Mouse (Mus musculus) myocyte (in vitro differentiated cells): Measurements from ENCODE around the gene Gm9747. TPM values are rescaled to one million over a fixed set of nuclear protein-coding genes. Genes with fewer than 3 reads are reported as not detected.

ENCODE experiments used
- H3K27me3 ChIP-seq: one replicate; pipeline ENCODE4 v1.6.1; 2011; ENCODE audit not compliant: control insufficient read depth, insufficient read depth, insufficient read length
- H3K36me3 ChIP-seq: one replicate; pipeline ENCODE4 v1.6.1; 2011; ENCODE audit not compliant: control insufficient read depth, insufficient read depth
- H3K4me2 ChIP-seq: one replicate; pipeline ENCODE4 v1.6.1; 2011; ENCODE audit warnings: low read depth, control low read depth
- H3K4me3 ChIP-seq: one replicate; pipeline ENCODE4 v1.5.1; 2011; ENCODE audit warnings: mild to moderate bottlenecking, control low read depth, moderate library complexity
- H3K79me2 ChIP-seq: one replicate; pipeline ENCODE4 v1.6.1; 2011; ENCODE audit not compliant: control insufficient read depth, insufficient read depth
- H3ac ChIP-seq: one replicate; pipeline ENCODE4 v1.6.1; 2011; ENCODE audit not compliant: control insufficient read depth, insufficient read length
- CEBPB ChIP-seq: IDR thresholded peaks from 2 replicates; pipeline ENCODE4 v1.6.1; 2011; ENCODE audit warnings: mild to moderate bottlenecking, moderate library complexity; ENCODE audit not compliant: poor library complexity, insufficient read depth, severe bottlenecking
- E2F4 ChIP-seq: IDR thresholded peaks from one replicate; pipeline ENCODE4 v1.6.1; 2011; ENCODE audit warnings: mild to moderate bottlenecking, control low read depth, moderate library complexity; ENCODE audit not compliant: insufficient read depth
- MAX ChIP-seq: IDR thresholded peaks from one replicate; pipeline ENCODE4 v1.6.1; 2011; ENCODE audit warnings: low read depth, mild to moderate bottlenecking, control low read depth
- MYOD1 ChIP-seq, 3 experiments: IDR thresholded peaks; one replicate each; pipeline ENCODE4 v1.6.1; 2011; ENCODE audit warnings: control low read depth in 2 of 3, low read depth in 2 of 3, mild to moderate bottlenecking in 2 of 3, moderate library complexity in 1 of 3; ENCODE audit not compliant: insufficient read length in 2 of 3, control insufficient read depth in 1 of 3
- MYOG ChIP-seq, 3 experiments: IDR thresholded peaks; one replicate each; pipeline ENCODE4 v1.6.1; 2011; ENCODE audit warnings: control low read depth in 2 of 3, low read depth in 2 of 3, mild to moderate bottlenecking in 2 of 3; ENCODE audit not compliant: insufficient read length in 2 of 3, control insufficient read depth in 1 of 3, insufficient read depth in 1 of 3
- POLR2A ChIP-seq: IDR thresholded peaks from one replicate; pipeline ENCODE4 v1.6.1; 2011; ENCODE audit warnings: low read depth, mild to moderate bottlenecking, control low read depth, moderate library complexity; ENCODE audit not compliant: insufficient read length
- POLR2AphosphoS2 ChIP-seq: IDR thresholded peaks from one replicate; pipeline ENCODE4 v1.6.1; 2011; ENCODE audit warnings: low read depth, control low read depth; ENCODE audit not compliant: insufficient read length
- REST ChIP-seq: IDR thresholded peaks from one replicate; pipeline ENCODE4 v1.6.1; 2011; ENCODE audit warnings: mild to moderate bottlenecking, control low read depth, moderate library complexity; ENCODE audit not compliant: insufficient read depth, insufficient read length
- SRF ChIP-seq: IDR thresholded peaks from one replicate; pipeline ENCODE4 v1.6.1; 2011; ENCODE audit warnings: low read depth; ENCODE audit not compliant: control insufficient read depth, insufficient read length
- TCF12 ChIP-seq: IDR thresholded peaks from one replicate; pipeline ENCODE4 v1.6.1; 2011; ENCODE audit warnings: mild to moderate bottlenecking, control low read depth; ENCODE audit not compliant: poor library complexity, insufficient read depth, severe bottlenecking
- TCF3 ChIP-seq: IDR thresholded peaks from one replicate; pipeline ENCODE4 v1.6.1; 2011; ENCODE audit warnings: low read depth, control low read depth; ENCODE audit not compliant: insufficient read length
- USF1 ChIP-seq: IDR thresholded peaks from one replicate; pipeline ENCODE4 v1.6.1; 2011; ENCODE audit warnings: low read depth, mild to moderate bottlenecking, control low read depth, moderate library complexity
- polyA plus RNA-seq: library from polyadenylated mRNA; unstranded; fragments of >200 nt; fragmentation: generic; extraction: Trizol; gene quantifications from one replicate; pipeline ENCODE4 v1.2.1, GENCODE M21; 2012; ENCODE audit warnings: missing spikeins

Gm9747 gene
- polyA plus RNA-seq, 1 experiment: 4.0 TPM

DNA sequence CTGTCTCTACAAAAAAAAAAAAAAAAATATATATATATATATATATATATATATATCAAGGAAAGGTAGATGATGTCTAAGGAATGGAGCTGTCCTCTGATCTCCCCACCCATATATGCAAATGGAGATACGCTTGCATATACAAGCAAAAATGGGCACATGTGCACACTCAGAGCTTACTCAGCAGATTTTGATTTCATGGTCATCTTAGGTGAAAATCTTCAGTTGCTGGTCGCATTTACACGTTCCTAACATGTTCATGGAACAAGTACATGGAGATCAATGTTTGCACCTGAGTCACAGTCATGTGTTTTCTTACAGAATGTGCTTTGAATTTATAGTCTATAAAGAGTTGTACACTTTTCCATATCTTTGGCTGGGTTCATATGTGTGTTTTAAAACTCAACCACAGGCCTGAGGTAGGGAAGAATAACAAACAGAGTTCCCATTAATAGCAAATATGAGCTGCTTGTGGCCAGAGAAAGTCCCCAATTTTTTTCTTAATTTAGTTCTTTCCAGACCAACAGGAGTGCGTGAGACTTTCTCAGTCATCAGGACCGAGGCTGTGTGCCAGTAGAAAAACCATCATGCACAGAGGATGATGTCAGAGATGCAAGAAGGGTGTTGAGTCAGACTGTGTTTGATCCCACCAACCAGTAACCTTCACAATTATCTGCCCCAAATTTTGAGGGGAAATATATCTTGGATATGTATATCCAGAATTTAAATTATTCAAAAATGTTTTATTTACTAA lies 9.7 kb upstream of the Gm9747 start:
- Histone ChIP-seq H3K36me3 (no peaks in the 10 kb centered on the region), H3K27me3 (no peaks in the 10 kb centered on the region), H3K79me2 (no peaks in the 10 kb centered on the region), H3ac (no peak overlapping the region), H3K4me3 (no peak overlapping the region), H3K4me2 (no peak overlapping the region)
- TF ChIP-seq REST: no peak
- TF ChIP-seq MYOD1 (IDR thresholded peaks at IDR 0.05; ENCODE audit: control insufficient read depth in 1 of 3, insufficient read length in 2 of 3, low read depth in 2 of 3): no peak
- TF ChIP-seq TCF12: no peak
- no peak for TF ChIP-seq SRF
- TF ChIP-seq E2F4: no peak
- TF ChIP-seq POLR2AphosphoS2: no peak

DNA sequence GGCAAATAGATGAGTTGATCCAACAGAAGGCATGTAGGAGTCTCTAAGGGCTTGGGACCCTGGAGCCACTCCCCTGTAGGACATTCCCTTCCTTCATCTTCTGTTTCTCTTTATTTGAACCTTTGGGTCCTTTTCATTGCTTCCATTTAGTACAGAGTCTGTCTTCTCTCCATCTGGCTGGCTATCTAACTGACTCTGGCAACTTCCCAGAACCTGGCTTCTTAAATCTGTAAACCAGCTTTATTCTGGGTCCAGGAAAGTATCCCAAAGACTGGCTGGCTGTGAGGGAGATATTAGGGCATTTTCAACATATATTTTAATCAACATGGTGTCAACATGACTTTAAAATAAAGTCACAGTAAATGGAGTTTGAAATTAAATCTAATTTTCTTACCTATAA lies 4.1 kb upstream of the Gm9747 start:
- peaks cover 3% of the 10 kb centered on the region for H3K36me3 ChIP-seq
- no peak overlapping the region for H3K4me2 ChIP-seq
- H3K27me3 ChIP-seq: no peaks in the 10 kb centered on the region
- no peak overlapping the region for H3K4me3 ChIP-seq
- TF ChIP-seq USF1 (no peak), POLR2A (no peak), CEBPB (no peak), E2F4 (no peak), TCF3 (no peak), SRF (no peak), MYOG (IDR thresholded peaks at IDR 0.05; ENCODE audit: control insufficient read depth in 1 of 3, insufficient read depth in 1 of 3, insufficient read length in 2 of 3, low read depth in 2 of 3) (no peak), POLR2AphosphoS2 (no peak), MAX (no peak), REST (no peak)
- H3ac ChIP-seq: no peak overlapping the region
- no peaks in the 10 kb centered on the region for H3K79me2 ChIP-seq

DNA sequence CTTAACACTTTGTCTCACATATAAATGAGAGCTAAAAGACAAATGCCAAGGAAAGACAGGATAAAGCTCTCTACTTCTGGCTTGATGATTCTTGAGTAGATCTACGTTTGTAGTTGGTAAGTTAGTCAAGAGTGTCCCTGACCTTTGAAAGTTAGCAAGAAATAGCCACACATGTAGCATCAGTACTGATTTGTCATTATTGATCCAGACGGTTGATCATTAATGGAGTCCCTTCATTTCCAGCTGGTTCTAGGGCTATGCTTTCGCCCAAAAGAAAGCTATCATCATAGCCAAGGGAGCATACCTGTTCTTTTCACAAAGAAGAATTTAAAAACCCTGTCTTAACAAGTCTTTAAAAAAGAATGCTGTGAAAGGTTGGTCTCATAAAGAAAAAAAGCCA lies 1.7 kb downstream of the Gm9747 start:
- Histone ChIP-seq H3K27me3 (no peaks in the 10 kb centered on the region), H3ac (no peak overlapping the region), H3K36me3 (peaks cover 13% of the 10 kb centered on the region), H3K4me3 (no peak overlapping the region), H3K4me2 (no peak overlapping the region), H3K79me2 (peaks cover 6% of the 10 kb centered on the region)
- TF ChIP-seq CEBPB: no peak
- TF ChIP-seq USF1: no peak
- no peak for TF ChIP-seq POLR2A
- no peak for TF ChIP-seq E2F4
- no peak for TF ChIP-seq MYOD1 (IDR thresholded peaks at IDR 0.05; ENCODE audit: control insufficient read depth in 1 of 3, insufficient read length in 2 of 3, low read depth in 2 of 3)
- no peak for TF ChIP-seq REST
- TF ChIP-seq SRF: no peak
- TF ChIP-seq POLR2AphosphoS2: no peak
- TF ChIP-seq MAX: no peak
- TF ChIP-seq TCF3: no peak

DNA sequence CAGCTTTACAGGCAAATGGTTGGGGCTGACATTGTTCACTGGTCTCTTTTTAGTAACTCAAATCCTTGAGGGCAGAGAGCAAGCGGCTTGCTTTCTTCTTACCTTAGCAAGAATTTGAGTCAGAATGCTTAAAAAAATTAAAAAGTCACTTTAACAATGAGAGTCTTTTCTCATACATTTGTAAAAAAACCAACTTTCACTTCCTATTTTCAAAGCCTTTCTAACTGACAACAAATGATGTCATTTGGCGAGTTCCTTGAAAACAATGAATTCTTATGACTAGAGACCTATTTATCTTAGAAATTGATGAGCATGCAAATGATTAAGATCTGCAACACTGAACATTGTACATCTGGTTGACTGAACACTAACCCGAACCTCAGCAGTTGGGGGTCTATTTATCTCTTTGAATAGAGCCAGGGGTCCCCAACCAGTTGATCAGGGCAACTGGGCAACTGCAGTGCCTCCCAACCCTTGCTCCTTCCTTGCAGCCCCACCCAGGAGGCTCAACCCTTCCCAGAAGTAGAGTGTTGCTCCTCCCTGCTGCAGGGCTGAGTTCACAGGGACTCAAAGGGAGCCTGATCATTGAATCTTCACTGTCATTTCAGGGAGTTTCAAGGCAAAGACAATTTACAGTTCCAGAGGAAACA lies 2.7 kb downstream of the Gm9747 start:
- Histone ChIP-seq H3K4me2 (no peak overlapping the region), H3ac (no peak overlapping the region), H3K4me3 (no peak overlapping the region), H3K27me3 (no peaks in the 10 kb centered on the region), H3K36me3 (peaks cover 13% of the 10 kb centered on the region), H3K79me2 (peaks cover 10% of the 10 kb centered on the region)
- no peak for TF ChIP-seq MAX
- no peak for TF ChIP-seq SRF
- no peak for TF ChIP-seq MYOD1 (IDR thresholded peaks at IDR 0.05; ENCODE audit: control insufficient read depth in 1 of 3, insufficient read length in 2 of 3, low read depth in 2 of 3)
- no peak for TF ChIP-seq MYOG (IDR thresholded peaks at IDR 0.05; ENCODE audit: control insufficient read depth in 1 of 3, insufficient read depth in 1 of 3, insufficient read length in 2 of 3, low read depth in 2 of 3)
- no peak for TF ChIP-seq CEBPB
- no peak for TF ChIP-seq TCF12
- TF ChIP-seq POLR2A: no peak
- TF ChIP-seq E2F4: no peak
- TF ChIP-seq TCF3: no peak
- no peak for TF ChIP-seq REST
- no peak for TF ChIP-seq POLR2AphosphoS2

DNA sequence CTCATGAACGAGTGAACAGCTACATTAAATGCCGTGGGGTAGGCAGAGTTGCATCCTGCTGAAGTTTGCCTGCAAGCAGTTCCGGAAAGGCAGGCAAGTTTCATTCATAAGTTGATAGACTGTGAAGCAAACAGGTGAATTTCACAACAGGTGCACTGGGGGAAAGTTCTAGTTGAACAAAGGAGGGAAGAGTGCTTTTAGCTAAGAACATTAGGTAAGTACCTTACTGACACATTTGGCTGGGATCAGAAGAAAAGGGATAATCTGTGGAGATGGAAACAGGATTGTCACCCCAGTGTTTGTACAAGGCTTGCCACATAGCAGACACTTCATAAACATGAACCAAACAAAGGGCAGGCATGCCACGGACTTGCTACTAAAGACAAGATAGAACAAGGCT lies 5.3 kb downstream of the Gm9747 start:
- Histone ChIP-seq H3K36me3 (peaks cover 10% of the 10 kb centered on the region), H3K27me3 (no peaks in the 10 kb centered on the region), H3K79me2 (peaks cover 33% of the 10 kb centered on the region), H3K4me2 (no peak overlapping the region), H3K4me3 (no peak overlapping the region), H3ac (no peak overlapping the region)
- no peak for TF ChIP-seq POLR2AphosphoS2
